Mouse (Mus musculus) myocyte (in vitro differentiated cells): ENCODE measurements around the gene Gzmk.

ENCODE experiments used
- CEBPB ChIP-seq: IDR thresholded peaks from 2 replicates; pipeline ENCODE4 v1.6.1; 2011; ENCODE audit warnings: mild to moderate bottlenecking, moderate library complexity; ENCODE audit not compliant: poor library complexity, insufficient read depth, severe bottlenecking
- E2F4 ChIP-seq: IDR thresholded peaks from one replicate; pipeline ENCODE4 v1.6.1; 2011; ENCODE audit warnings: mild to moderate bottlenecking, control low read depth, moderate library complexity; ENCODE audit not compliant: insufficient read depth
- MAX ChIP-seq: IDR thresholded peaks from one replicate; pipeline ENCODE4 v1.6.1; 2011; ENCODE audit warnings: low read depth, mild to moderate bottlenecking, control low read depth
- MYOD1 ChIP-seq, 3 experiments: IDR thresholded peaks; one replicate each; pipeline ENCODE4 v1.6.1; 2011; ENCODE audit warnings: control low read depth in 2 of 3, low read depth in 2 of 3, mild to moderate bottlenecking in 2 of 3, moderate library complexity in 1 of 3; ENCODE audit not compliant: insufficient read length in 2 of 3, control insufficient read depth in 1 of 3
- POLR2A ChIP-seq: IDR thresholded peaks from one replicate; pipeline ENCODE4 v1.6.1; 2011; ENCODE audit warnings: low read depth, mild to moderate bottlenecking, control low read depth, moderate library complexity; ENCODE audit not compliant: insufficient read length
- POLR2AphosphoS2 ChIP-seq: IDR thresholded peaks from one replicate; pipeline ENCODE4 v1.6.1; 2011; ENCODE audit warnings: low read depth, control low read depth; ENCODE audit not compliant: insufficient read length
- REST ChIP-seq: IDR thresholded peaks from one replicate; pipeline ENCODE4 v1.6.1; 2011; ENCODE audit warnings: mild to moderate bottlenecking, control low read depth, moderate library complexity; ENCODE audit not compliant: insufficient read depth, insufficient read length
- SRF ChIP-seq: IDR thresholded peaks from one replicate; pipeline ENCODE4 v1.6.1; 2011; ENCODE audit warnings: low read depth; ENCODE audit not compliant: control insufficient read depth, insufficient read length
- TCF12 ChIP-seq: IDR thresholded peaks from one replicate; pipeline ENCODE4 v1.6.1; 2011; ENCODE audit warnings: mild to moderate bottlenecking, control low read depth; ENCODE audit not compliant: poor library complexity, insufficient read depth, severe bottlenecking
- TCF3 ChIP-seq: IDR thresholded peaks from one replicate; pipeline ENCODE4 v1.6.1; 2011; ENCODE audit warnings: low read depth, control low read depth; ENCODE audit not compliant: insufficient read length
- USF1 ChIP-seq: IDR thresholded peaks from one replicate; pipeline ENCODE4 v1.6.1; 2011; ENCODE audit warnings: low read depth, mild to moderate bottlenecking, control low read depth, moderate library complexity

DNA sequence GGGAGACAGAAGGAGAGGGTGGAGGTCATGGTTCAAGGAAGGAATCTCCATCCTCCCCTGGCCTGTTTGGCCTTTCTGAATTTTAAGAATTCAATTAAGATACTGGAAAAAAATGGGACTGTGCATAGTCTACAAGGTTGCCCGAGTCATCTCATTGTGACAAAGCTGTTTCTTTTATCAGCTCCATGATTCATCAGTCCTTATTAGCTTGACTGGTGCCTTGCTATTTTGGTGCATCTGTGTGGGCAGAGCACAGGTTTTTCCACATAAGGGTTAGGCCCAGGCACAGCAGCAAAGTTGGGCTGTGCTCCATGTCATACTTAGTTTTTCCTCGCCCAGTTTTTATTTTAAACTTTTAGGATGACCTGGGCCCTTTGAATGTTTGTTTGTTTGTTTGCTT lies 31.1 kb upstream of the Gzmk start:
- TF ChIP-seq E2F4 (no peak), POLR2A (no peak), CEBPB (no peak), MAX (no peak), POLR2AphosphoS2 (no peak), MYOD1 (IDR thresholded peaks at IDR 0.05; ENCODE audit: control insufficient read depth in 1 of 3, insufficient read length in 2 of 3, low read depth in 2 of 3) (no peak), REST (no peak), SRF (no peak), TCF12 (no peak), USF1 (no peak), TCF3 (no peak)
